Mouse (Mus musculus) embryonic fibroblast, embryonic 13.5 days (primary cell): ENCODE results near the gene Rgs17.

Experiments used
- CTCF ChIP-seq: IDR thresholded peaks from 2 replicates; pipeline ENCODE4 v1.5.1; 2011; ENCODE audit warnings: mild to moderate bottlenecking, control low read depth, low read length, moderate library complexity, borderline replicate concordance; ENCODE audit not compliant: insufficient read depth
- POLR2A ChIP-seq: IDR thresholded peaks from 2 replicates; pipeline ENCODE4 v1.6.1; 2011; ENCODE audit warnings: low read depth, mild to moderate bottlenecking, control low read depth, low read length, moderate library complexity

- no peak for TF ChIP-seq POLR2A
- TF ChIP-seq CTCF, result no peak
These were observed 21.5 kb downstream of the Rgs17 start for GRCm38 (mm10) chr10:5900731-5901130.
